Mouse (Mus musculus) left cerebral cortex, postnatal 10 days (tissue): ENCODE data around the gene Abcc1. TPM values are rescaled to one million over a fixed set of nuclear protein-coding genes. Genes with fewer than 3 reads are reported as not detected.

Experiments used
- DNase-seq, 2 experiments: peaks; one replicate each; pipeline ENCODE4 v3.0.0; 2021 to 2022; ENCODE audit warnings: low spot score in 2 of 2, mixed read lengths in 1 of 2; ENCODE audit errors: extremely low spot score in 1 of 2
- intact Hi-C: fragments of 180-260 bp; cut with DNase I; formaldehyde crosslinking; loops from one replicate; pipeline ENCODE4 v1.15.1; 2025
- total RNA-seq, 2 experiments: library from RNA; stranded (reverse); gene quantifications; 2 replicates each; pipeline ENCODE4 v1.2.3; 2021

Abcc1 gene
- total RNA-seq, 2 experiments from 2014 or later: 17.3 to 19.6 TPM

- DNase-seq: no peak
- intact Hi-C loops: no loop called here
Measured at GRCm38 (mm10) chr16:14476056-14476455, 114.7 kb downstream of the Abcc1 start.

GRCm38 (mm10) chr16:14476701-14477400 lies 115.5 kb downstream of the Abcc1 start:
- DNase-seq: no peak
- intact Hi-C loops: no loop called here

DNA sequence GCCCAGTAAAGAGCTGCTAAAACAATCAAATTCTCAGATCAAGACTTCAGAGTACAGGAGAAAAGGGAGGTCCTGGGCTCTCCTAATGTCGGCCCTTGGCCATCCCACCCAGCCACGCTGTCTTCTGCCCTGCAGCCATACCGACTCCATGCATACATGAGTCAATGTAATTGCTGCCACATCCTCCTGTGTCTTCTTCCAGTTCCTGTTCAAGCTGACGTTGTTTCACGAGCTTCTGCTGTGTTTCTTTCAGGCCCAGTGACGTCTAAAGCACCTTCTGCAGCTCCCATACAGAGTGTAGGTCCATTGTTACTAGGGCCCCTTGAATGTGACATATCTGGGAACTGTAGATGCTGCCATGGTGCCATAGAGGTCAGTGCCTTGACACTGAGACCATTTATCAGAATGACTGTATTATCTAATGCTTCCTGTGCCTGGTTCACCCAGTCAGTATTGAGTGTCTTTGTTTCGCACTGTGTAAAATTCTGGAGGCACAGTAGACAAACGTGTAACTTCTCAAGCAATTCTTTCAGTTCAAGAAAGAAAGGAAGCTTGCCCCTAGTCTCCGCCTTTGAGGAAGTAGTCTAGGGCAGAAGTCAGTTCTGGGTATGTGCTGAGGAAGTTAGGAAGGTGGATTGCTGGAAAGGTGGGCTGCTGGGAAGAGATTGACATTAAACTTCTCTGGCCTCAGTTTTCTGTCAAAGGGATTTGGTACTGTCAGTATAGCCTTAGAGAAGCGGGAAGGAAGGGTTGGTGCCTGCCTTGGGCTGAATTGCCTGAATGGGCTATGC lies 116.3 kb downstream of the Abcc1 start:
- intact Hi-C loops: no loop called here
- no peak for DNase-seq

GRCm38 (mm10) chr16:14479641-14480040 lies 118.3 kb downstream of the Abcc1 start:
- intact Hi-C loops: no loop called here

GRCm38 (mm10) chr16:14483221-14483620 lies 121.9 kb downstream of the Abcc1 start:
- intact Hi-C loops: no loop called here
- DNase-seq: no peak

More at GRCm38 (mm10) chr16:14479641-14480040, 118.3 kb downstream of the Abcc1 start:
- no peak for DNase-seq

DNA sequence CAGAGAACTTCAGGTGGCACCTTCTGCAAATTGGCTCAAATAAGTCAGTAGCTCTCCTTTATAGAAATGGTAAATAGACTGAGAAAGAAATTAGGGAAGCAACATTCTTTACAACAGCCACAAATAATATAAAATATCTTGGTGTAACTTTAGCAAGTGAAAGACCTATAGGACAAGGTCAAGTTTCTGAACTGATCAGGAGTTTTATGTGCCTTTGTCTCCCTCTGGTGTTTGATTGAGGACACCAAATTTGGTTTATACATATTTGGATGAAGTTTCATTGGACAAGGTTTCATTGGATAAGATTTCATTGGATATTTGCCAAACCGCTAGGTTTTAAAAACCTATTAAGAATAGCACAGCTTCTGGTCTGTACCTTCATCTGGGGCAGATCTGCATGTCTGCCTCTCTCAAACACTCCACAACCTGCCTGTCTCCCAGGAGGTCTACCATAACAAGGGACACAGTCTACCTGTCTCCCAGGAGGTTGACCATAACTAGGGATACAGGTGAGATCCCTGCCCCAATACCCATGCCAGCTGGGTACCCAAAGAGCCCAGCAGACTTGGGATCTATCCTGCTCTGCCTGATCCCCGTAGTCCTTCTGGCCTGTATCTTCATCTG lies 132.2 kb downstream of the Abcc1 start:
- intact Hi-C loops: loop anchor here (5.0 kb wide), 1 partner anchor 256 kb away; no protein-coding TSS in a partner anchor

GRCm38 (mm10) chr16:14501649-14502360 lies 140.4 kb downstream of the Abcc1 start:
- no peak for DNase-seq
- intact Hi-C loops: no loop called here

More for the DNA sequence above, 132.2 kb downstream of the Abcc1 start:
- DNase-seq: no peak

- DNase-seq: no peak
- intact Hi-C loops: no loop called here
Measured at GRCm38 (mm10) chr16:14506461-14506860, 145.1 kb downstream of the Abcc1 start.

Other genes starting within 250 kb of the Abcc1 start
- gene Nde1, start 198.3 kb upstream of the Abcc1 start, total RNA-seq: 10 to 100 TPM; 13.2 to 17.0 TPM
- gene Marf1, start 198.2 kb upstream of the Abcc1 start, total RNA-seq: 10 to 100 TPM; 44.1 to 44.2 TPM
- 1 to 10 TPM; 3.0 to 4.2 TPM for gene Myh11, start 70.2 kb upstream of the Abcc1 start, total RNA-seq
- gene Fopnl, start 44.2 kb upstream of the Abcc1 start, total RNA-seq: 10 to 100 TPM; 54.4 to 60.7 TPM
- gene A630010A05Rik, start 200.8 kb downstream of the Abcc1 start, total RNA-seq: not detected